Mouse (Mus musculus) liver, postnatal 0 days (tissue): Measurements from ENCODE around the gene Tfdp2.
A peak's percentile ranks its signal among the peaks of the same experiment; 100 is the strongest.

Experiments
- CTCF ChIP-seq: sonication (generic); IDR thresholded peaks from 2 replicates; pipeline ENCODE4 v1.5.1; 2016; ENCODE audit warnings: antibody characterized with exemption, low read depth
- EP300 ChIP-seq: IDR thresholded peaks from 2 replicates; pipeline ENCODE4 v1.6.1; 2016; ENCODE audit warnings: antibody characterized with exemption, low read depth, mild to moderate bottlenecking

DNA sequence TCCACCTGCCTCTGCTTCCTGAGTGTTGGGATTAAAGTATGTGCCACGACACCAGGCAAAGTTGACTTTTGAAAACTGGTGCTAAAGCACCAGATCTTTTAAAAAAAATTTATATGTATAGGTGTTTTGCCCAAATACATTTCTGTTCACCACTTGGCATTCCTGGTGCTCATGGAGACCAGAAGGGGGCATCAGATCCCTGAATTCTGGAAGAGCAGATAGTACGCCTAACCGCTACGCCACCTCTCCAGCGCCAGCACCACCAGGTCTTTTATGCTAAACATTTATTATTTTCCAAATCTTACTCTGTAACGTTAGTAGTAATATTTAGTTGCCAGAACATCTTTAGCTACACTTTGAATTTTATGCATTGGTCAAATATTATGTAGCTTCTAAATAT, 65.9 kb downstream of the Tfdp2 start:
- peak; percentile 47; the same call in 1 of the 2 replicates for TF ChIP-seq CTCF
- no peak for TF ChIP-seq EP300
